Mouse (Mus musculus): ENCODE measurements around the gene Slc25a25. TPM values are rescaled to one million over a fixed set of nuclear protein-coding genes. Genes with fewer than 3 reads are reported as not detected.
A peak's percentile ranks its signal among the peaks of the same experiment; 100 is the strongest.

Gene Slc25a25
- polyA plus RNA-seq, 1 experiment from 2014 or later: 15.0 TPM

GRCm38 (mm10) chr2:32421851-32422251 is 29.4 kb downstream of the Slc25a25 start:
- Histone ChIP-seq H3K9ac (ENCODE audit: low read depth, low read length) (no peak overlapping the region), H3K4me3 (replicated peaks; ENCODE audit: low read depth, low read length) (no peak overlapping the region), H3K36me3 (ENCODE audit: insufficient read depth, low read length) (peaks cover 34% of the 10 kb centered on the region), H3K9me3 (replicated peaks; ENCODE audit: low read length) (no peaks in the 10 kb centered on the region), H3K27me3 (ENCODE audit: insufficient read depth, low read length) (no peaks in the 10 kb centered on the region), H3K4me2 (ENCODE audit: low read length) (0 out of 2 replicates have a peak overlapping the region, but pooled peaks have one; percentile 53), H3K4me1 (replicated peaks; ENCODE audit: insufficient read depth, low read length) (peaks cover 35% of the 10 kb centered on the region), H3K27ac (0 out of 2 replicates have a peak overlapping the region, but pooled peaks have one; percentile 25)
- no peak for DNase-seq (ENCODE audit: low spot score)
- WGBS: 87% methylated on average over 6 of the region's 6 CpGs
- TF ChIP-seq CTCF (IDR thresholded peaks at IDR 0.05; ENCODE audit: low read depth): no peak
- ATAC-seq (replicated peaks; ENCODE audit: low FRiP score, low read depth): no peak

DNA sequence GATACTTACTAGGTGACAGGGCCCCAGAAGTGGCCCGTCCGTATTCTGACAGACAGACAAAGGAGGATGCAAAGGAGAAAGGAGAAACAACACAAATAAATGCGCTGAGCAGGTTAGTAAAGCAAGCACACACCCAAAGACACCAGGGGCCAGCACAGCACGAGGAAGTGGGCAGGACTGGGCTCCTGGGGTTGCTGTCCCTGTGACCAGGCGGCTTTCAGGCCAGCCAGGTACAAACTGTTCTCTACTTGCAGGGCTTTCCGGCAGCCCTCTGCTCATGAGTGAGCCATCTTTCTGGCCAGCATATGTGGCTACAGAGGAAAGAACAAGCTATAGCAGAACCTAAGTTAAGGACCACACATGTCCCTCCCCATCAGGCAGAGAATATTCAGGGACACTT is 30.6 kb downstream of the Slc25a25 start:
- Histone ChIP-seq H3K9me3 (replicated peaks; ENCODE audit: low read length) (no peaks in the 10 kb centered on the region), H3K27ac (no peak overlapping the region), H3K4me2 (ENCODE audit: low read length) (no peak overlapping the region), H3K4me3 (replicated peaks; ENCODE audit: low read depth, low read length) (no peak overlapping the region), H3K9ac (ENCODE audit: low read depth, low read length) (0 out of 2 replicates have a peak overlapping the region, but pooled peaks have one; percentile 2), H3K27me3 (ENCODE audit: insufficient read depth, low read length) (no peaks in the 10 kb centered on the region), H3K4me1 (replicated peaks; ENCODE audit: insufficient read depth, low read length) (peaks cover 35% of the 10 kb centered on the region), H3K36me3 (ENCODE audit: insufficient read depth, low read length) (peaks cover 46% of the 10 kb centered on the region)
- 76% methylated on average over 6 of the region's 6 CpGs for WGBS
- TF ChIP-seq CTCF (IDR thresholded peaks at IDR 0.05; ENCODE audit: low read depth): no peak
- DNase-seq (ENCODE audit: low spot score): no peak
- no peak for ATAC-seq (replicated peaks; ENCODE audit: low FRiP score, low read depth)

DNA sequence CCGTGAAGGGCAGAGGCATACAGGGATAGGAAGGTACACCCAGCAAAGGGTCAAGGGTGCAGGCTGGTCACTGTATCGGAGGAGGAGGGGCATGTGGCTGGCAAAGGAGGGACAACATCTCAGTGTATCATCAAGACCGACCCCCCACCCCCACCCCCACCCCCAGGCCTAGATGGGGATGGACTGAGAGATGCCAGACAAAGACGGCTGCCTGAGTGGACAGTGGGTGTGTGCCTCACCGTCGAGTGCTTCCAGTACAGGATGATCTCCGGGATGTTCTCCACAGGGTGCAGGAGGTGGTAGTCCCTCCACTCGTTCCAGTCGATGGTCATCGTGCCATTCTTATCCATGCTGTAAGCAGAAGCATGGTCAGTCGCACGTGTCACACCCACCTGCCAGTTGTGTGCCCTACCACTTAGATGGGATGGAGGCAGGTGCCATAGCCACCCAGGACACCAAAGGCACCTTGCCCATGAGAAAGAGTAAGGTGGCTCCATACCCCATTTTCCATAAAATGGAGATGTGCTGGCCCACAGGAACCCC is 31.1 kb downstream of the Slc25a25 start:
- no peak overlapping the region for H3K4me3 ChIP-seq (replicated peaks; ENCODE audit: low read depth, low read length)
- no peak for DNase-seq (ENCODE audit: low spot score)
- no peak overlapping the region for H3K9ac ChIP-seq (ENCODE audit: low read depth, low read length)
- no peaks in the 10 kb centered on the region for H3K27me3 ChIP-seq (ENCODE audit: insufficient read depth, low read length)
- peaks cover 51% of the 10 kb centered on the region for H3K36me3 ChIP-seq (ENCODE audit: insufficient read depth, low read length)
- no peak for TF ChIP-seq CTCF (IDR thresholded peaks at IDR 0.05; ENCODE audit: low read depth)
- WGBS: 85% methylated on average over 12 of the region's 12 CpGs
- no peak for ATAC-seq (replicated peaks; ENCODE audit: low FRiP score, low read depth)
- H3K27ac ChIP-seq: peak overlapping the region; percentile 57; the same call in 1 of the 2 replicates
- no peaks in the 10 kb centered on the region for H3K9me3 ChIP-seq (replicated peaks; ENCODE audit: low read length)
- no peak overlapping the region for H3K4me2 ChIP-seq (ENCODE audit: low read length)
- peaks cover 31% of the 10 kb centered on the region for H3K4me1 ChIP-seq (replicated peaks; ENCODE audit: insufficient read depth, low read length)

GRCm38 (mm10) chr2:32419359-32419758 is 31.9 kb downstream of the Slc25a25 start:
- Histone ChIP-seq H3K4me2 (ENCODE audit: low read length) (no peak overlapping the region), H3K27me3 (ENCODE audit: insufficient read depth, low read length) (no peaks in the 10 kb centered on the region), H3K9me3 (replicated peaks; ENCODE audit: low read length) (no peaks in the 10 kb centered on the region), H3K4me1 (replicated peaks; ENCODE audit: insufficient read depth, low read length) (peaks cover 23% of the 10 kb centered on the region), H3K36me3 (ENCODE audit: insufficient read depth, low read length) (peaks cover 56% of the 10 kb centered on the region), H3K27ac (peak overlapping the region; percentile 57; the same call in 1 of the 2 replicates), H3K4me3 (replicated peaks; ENCODE audit: low read depth, low read length) (no peak overlapping the region), H3K9ac (ENCODE audit: low read depth, low read length) (0 out of 2 replicates have a peak overlapping the region, but pooled peaks have one; percentile 5)
- ATAC-seq (replicated peaks; ENCODE audit: low FRiP score, low read depth) (no peak), DNase-seq (ENCODE audit: low spot score) (no peak)
- 61% methylated on average over 3 of the region's 3 CpGs for WGBS
- TF ChIP-seq CTCF (IDR thresholded peaks at IDR 0.05; ENCODE audit: low read depth): no peak

DNA sequence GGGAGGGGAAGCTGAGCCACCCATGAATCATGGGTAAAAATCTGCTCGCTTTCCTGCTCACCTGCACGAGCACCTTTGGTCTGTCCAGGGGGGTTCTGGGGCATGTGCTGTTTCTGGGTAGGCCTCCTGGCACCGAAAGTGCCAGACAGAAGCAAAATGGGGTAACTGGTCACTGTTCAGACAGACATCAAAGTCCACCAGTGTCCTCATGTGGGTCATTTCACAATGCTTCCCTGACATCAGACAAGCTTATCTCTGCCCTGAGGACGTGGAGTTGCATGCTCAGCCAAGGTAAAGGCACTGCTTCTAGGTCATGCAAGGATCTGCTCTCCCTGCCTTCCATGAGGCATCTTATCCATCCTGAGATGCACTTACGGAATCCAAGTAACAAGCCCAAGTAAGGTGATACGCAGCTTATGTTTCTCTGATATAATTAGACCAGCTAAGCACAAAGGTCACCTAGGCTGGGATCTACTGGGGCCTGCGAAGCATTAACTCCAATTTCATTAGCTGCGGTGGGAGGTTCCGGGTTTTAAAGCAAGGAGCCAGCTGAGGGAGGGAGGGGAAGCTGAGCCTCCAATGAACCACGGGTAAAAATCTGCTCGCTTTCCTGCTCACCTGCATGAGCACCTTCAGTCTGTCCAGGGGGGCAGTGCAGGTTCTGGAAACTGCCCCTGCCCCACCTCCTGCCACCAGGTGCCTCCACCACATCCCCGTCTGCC is 32.7 kb downstream of the Slc25a25 start:
- Histone ChIP-seq H3K36me3 (ENCODE audit: insufficient read depth, low read length) (peaks cover 57% of the 10 kb centered on the region), H3K4me3 (replicated peaks; ENCODE audit: low read depth, low read length) (no peak overlapping the region), H3K9ac (ENCODE audit: low read depth, low read length) (no peak overlapping the region), H3K27ac (peak overlapping the region; percentile 57; the same call in 1 of the 2 replicates), H3K27me3 (ENCODE audit: insufficient read depth, low read length) (no peaks in the 10 kb centered on the region), H3K4me2 (ENCODE audit: low read length) (no peak overlapping the region), H3K9me3 (replicated peaks; ENCODE audit: low read length) (no peaks in the 10 kb centered on the region), H3K4me1 (replicated peaks; ENCODE audit: insufficient read depth, low read length) (peaks cover 20% of the 10 kb centered on the region)
- DNase-seq (ENCODE audit: low spot score) (no peak), ATAC-seq (replicated peaks; ENCODE audit: low FRiP score, low read depth) (no peak)
- WGBS: 48% methylated on average over 12 of the region's 12 CpGs
- no peak; the same call in 1 of the 2 replicates for TF ChIP-seq CTCF (IDR thresholded peaks at IDR 0.05; ENCODE audit: low read depth)

DNA sequence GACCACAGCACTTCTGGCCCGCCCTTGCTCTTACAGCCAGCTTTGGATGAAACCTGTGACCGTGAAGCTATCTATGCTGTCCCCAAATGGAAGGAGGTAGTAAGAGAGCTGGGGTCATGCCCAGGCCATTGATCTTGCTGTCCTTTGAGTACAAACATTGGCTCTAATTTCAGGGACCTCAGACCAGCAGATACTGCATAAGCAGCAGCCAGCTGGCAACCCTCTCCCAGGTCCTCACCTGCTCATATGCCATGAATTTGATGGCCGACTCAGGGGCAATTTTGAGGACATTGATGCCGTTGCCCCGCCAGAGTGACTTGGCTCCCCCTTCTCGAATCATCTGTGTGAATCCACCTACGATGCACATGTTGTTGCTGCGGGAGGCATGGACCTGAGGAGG is 33.8 kb downstream of the Slc25a25 start:
- ATAC-seq (replicated peaks; ENCODE audit: low FRiP score, low read depth) (no peak), DNase-seq (ENCODE audit: low spot score) (no peak)
- Histone ChIP-seq H3K4me3 (replicated peaks; ENCODE audit: low read depth, low read length) (no peak overlapping the region), H3K4me2 (ENCODE audit: low read length) (no peak overlapping the region), H3K36me3 (ENCODE audit: insufficient read depth, low read length) (peaks cover 57% of the 10 kb centered on the region), H3K9ac (ENCODE audit: low read depth, low read length) (no peak overlapping the region), H3K27me3 (ENCODE audit: insufficient read depth, low read length) (no peaks in the 10 kb centered on the region), H3K9me3 (replicated peaks; ENCODE audit: low read length) (no peaks in the 10 kb centered on the region), H3K27ac (no peak overlapping the region), H3K4me1 (replicated peaks; ENCODE audit: insufficient read depth, low read length) (peaks cover 14% of the 10 kb centered on the region)
- TF ChIP-seq CTCF (IDR thresholded peaks at IDR 0.05; ENCODE audit: low read depth): no peak
- WGBS: 64% methylated on average over 8 of the region's 8 CpGs
